Mouse (Mus musculus) testis, adult 2 months (tissue): Measurements from ENCODE around the gene Dnah2.

ENCODE experiments used
- CTCF ChIP-seq: fragments of 200-500 bp; IDR thresholded peaks from 2 replicates; pipeline ENCODE4 v1.5.1; 2012; ENCODE audit warnings: low read depth, mild to moderate bottlenecking, inconsistent platforms, low read length, moderate library complexity; ENCODE audit not compliant: control insufficient read depth, insufficient read depth, insufficient replicate concordance
- POLR2A ChIP-seq: fragments of 200-500 bp; IDR thresholded peaks from 2 replicates; pipeline ENCODE4 v1.6.1; 2012; ENCODE audit warnings: low read depth, mild to moderate bottlenecking, inconsistent platforms, low read length, moderate library complexity; ENCODE audit not compliant: control insufficient read depth

DNA sequence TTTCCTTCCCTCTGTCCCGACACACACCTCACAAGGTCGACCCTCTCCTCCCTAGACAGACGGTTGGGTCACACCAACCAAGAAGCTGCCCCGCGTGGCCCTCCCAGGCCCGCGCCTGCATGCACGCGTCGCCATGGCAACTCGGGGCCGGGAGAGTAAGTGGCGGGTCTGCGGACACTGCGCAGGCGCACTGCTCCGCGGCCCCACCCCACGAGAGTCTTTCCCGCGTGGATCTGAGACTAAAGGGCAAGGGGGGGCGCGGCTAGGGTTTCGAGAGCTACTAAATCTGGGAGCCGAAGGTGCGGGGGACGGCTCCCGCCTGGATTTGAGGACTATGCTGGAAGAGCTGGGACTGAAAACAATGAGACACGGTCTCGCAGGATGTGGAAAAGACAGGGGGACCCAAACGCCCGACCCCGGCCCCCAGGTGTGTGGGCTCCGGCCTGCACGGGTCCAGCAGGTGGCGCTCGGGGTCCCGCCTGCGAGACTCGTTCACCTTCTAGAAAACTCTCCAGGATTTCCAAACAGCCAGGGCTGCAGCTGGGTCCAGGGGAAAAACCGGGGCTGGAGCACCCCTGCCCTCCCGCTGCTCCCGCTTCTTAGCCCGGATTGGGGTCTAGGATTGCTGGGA is 2.4 kb downstream of the Dnah2 start:
- TF ChIP-seq CTCF (peak; percentile 11; the same call in 1 of the 2 replicates), POLR2A (peak; percentile 72; the same call in 1 of the 2 replicates)
